Mouse (Mus musculus): ENCODE data around the gene Aloxe3.

- TF ChIP-seq POLR2A (IDR thresholded peaks at IDR 0.05; ENCODE audit: extremely low read depth, insufficient read depth, low read length) (0 out of 2 replicates have a peak, but pooled peaks have one; percentile 13), CTCF (IDR thresholded peaks at IDR 0.05; ENCODE audit: low read depth, low read length) (no peak)
Observed at GRCm38 (mm10) chr11:69110319-69111046, 15.2 kb upstream of the Aloxe3 start.

Data from liver, adult 2 months (tissue).